Mouse (Mus musculus) gonadal fat pad, adult 2 months (tissue): ENCODE measurements around the gene Amotl2. TPM values are rescaled to one million over a fixed set of nuclear protein-coding genes. Genes with fewer than 3 reads are reported as not detected.
"Not testable (repeated sequence)": the region's sequence is repeated elsewhere in the genome, so short reads cannot be mapped to it uniquely, and the experiment has no call there.

Source experiments
- DNase-seq: peaks from one replicate; pipeline ENCODE4 v3.0.0-alpha.2; 2012; ENCODE audit warnings: low read depth
- polyA plus RNA-seq: library from polyadenylated mRNA; depleted of rRNA; stranded (reverse); fragments of >200 nt; gene quantifications from 2 replicates; pipeline ENCODE4 v1.2.3, GENCODE M21; 2012

Gene Amotl2
- polyA plus RNA-seq, 1 experiment = 62.2 TPM

GRCm38 (mm10) chr9:102733999-102734738 lies 17.7 kb downstream of the Amotl2 start:
- DNase-seq = no peak

- no peak for DNase-seq
Observed at GRCm38 (mm10) chr9:102734739-102735075, 18.2 kb downstream of the Amotl2 start.

GRCm38 (mm10) chr9:102735231-102735630 lies 18.8 kb downstream of the Amotl2 start:
- DNase-seq = no peak

GRCm38 (mm10) chr9:102735996-102736395 lies 19.5 kb downstream of the Amotl2 start:
- DNase-seq = no peak

GRCm38 (mm10) chr9:102737405-102737804 lies 20.9 kb downstream of the Amotl2 start:
- no peak for DNase-seq

GRCm38 (mm10) chr9:102746753-102747152 lies 30.3 kb downstream of the Amotl2 start:
- peak; percentile 98 for DNase-seq

GRCm38 (mm10) chr9:102747902-102748301 lies 31.4 kb downstream of the Amotl2 start:
- DNase-seq = no peak

- no peak for DNase-seq
Observed at GRCm38 (mm10) chr9:102749216-102749615, 32.7 kb downstream of the Amotl2 start.

GRCm38 (mm10) chr9:102751632-102752303 lies 35.3 kb downstream of the Amotl2 start:
- no peak for DNase-seq

- no peak for DNase-seq
Observed at GRCm38 (mm10) chr9:102753299-102753698, 36.8 kb downstream of the Amotl2 start.

GRCm38 (mm10) chr9:102755161-102755560 lies 38.7 kb downstream of the Amotl2 start:
- DNase-seq = no peak

- DNase-seq = no peak
Observed at GRCm38 (mm10) chr9:102755591-102756270, 39.3 kb downstream of the Amotl2 start.

- DNase-seq = no peak
Observed at GRCm38 (mm10) chr9:102756352-102756751, 39.9 kb downstream of the Amotl2 start.

GRCm38 (mm10) chr9:102758851-102759250 lies 42.4 kb downstream of the Amotl2 start:
- DNase-seq = no peak

GRCm38 (mm10) chr9:102759581-102760001 lies 43.1 kb downstream of the Amotl2 start:
- no peak for DNase-seq

- no peak for DNase-seq
Observed at GRCm38 (mm10) chr9:102761599-102761998, 45.1 kb downstream of the Amotl2 start.

- no peak for DNase-seq
Observed at GRCm38 (mm10) chr9:102762836-102763235, 46.4 kb downstream of the Amotl2 start.

- no peak for DNase-seq
Observed at GRCm38 (mm10) chr9:102763520-102763919, 47.0 kb downstream of the Amotl2 start.

GRCm38 (mm10) chr9:102764540-102764939 lies 48.1 kb downstream of the Amotl2 start:
- not testable (repeated sequence) for DNase-seq

- DNase-seq = no peak
Observed at GRCm38 (mm10) chr9:102766741-102767140, 50.3 kb downstream of the Amotl2 start.

- no peak for DNase-seq
Observed at GRCm38 (mm10) chr9:102769257-102769656, 52.8 kb downstream of the Amotl2 start.

GRCm38 (mm10) chr9:102770190-102770589 lies 53.7 kb downstream of the Amotl2 start:
- no peak for DNase-seq
